Mouse (Mus musculus) natural killer cell, adult 2 months (primary cell): ENCODE results near the gene Dner.

Experiments
- DNase-seq, 2 experiments: peaks; one replicate each; pipeline ENCODE4 v3.0.0; 2022; ENCODE audit warnings: low spot score in 2 of 2

Gene Dner

DNA sequence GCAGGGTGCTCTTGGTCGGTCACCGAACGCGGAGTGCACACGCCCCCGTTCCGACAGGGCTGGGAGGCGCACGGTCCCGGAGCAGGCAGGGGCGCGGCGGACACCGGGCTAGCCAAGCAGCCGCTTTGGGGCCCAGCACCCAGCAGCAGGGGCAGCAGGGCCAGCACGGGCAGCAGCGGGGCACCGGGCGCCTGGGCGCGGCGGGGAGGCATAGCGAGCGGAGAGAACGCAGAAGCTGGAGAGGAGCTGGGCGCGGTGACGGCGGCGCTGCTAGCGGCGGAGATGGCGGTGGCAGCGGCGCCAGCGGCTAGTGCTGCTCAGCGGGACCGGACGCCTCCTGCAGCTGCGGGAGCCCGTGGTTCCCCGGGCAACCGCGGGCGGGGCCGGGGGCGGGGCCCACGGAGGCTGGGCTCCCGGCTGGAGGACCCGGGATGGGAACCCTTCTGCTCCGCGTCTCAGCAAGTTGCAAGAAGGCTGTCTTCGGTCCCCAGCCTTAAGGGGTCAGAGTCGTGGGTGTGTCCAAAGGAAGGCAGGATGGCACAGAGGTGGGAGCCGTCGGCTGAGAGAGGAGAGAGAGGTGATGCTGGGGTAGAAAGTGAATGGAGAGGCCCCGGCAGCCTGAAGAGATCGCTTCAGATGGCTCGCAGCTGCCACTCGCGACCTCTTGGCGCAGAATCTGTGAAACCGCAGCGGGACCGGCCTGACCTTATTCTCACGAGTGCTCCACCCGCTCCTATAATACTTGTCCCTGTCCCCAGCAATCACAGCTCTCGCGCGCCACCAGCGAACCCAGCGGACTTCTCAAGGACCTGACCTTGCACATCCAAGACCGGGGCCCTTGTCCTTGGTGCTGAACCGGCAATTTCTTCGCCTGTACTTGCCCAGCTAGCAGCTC lies at the start of gene Dner:
Gene Dner (minus strand): TSS at position 705 of the 895 bp plus-strand sequence.
- DNase-seq: peak; percentile 18 to 25

DNA sequence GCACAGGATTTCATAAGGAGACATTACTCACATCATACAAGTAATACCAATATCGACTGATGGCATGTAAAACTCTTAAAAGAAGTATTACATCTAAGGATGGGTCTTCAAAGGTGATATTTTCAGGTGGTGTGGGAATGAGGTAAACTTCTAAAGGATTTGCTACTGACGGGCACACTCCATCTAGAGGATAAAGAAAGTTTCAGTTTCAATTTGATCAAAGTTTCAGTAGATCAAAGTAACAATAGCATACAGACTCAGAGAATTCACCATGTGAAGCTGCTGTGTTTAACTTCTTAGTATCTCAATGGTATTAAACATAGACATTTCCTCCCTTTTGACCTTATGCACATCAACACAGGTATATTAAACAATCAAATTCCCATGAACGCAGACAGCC lies 46.1 kb upstream of the Dner start:
- DNase-seq: no peak

DNA sequence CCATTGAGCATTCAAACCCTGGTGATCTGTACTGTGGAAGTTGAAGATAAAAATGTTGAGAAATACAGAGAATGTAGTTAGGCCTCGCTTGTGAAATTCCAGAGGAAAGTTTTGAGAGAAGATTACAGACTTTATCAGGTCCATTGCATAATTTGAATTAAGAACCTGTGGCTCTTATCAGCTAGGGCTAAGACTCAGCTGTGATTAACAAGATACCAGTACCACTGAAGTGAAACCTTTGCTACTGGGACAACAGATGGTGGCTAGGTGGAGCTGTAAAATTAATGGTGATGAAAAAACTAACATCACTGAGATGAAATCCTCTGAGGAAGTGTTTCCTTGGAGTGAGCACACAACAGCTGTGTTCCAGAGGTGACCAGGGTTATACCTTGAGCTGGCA lies 44.1 kb upstream of the Dner start:
- no peak for DNase-seq

DNA sequence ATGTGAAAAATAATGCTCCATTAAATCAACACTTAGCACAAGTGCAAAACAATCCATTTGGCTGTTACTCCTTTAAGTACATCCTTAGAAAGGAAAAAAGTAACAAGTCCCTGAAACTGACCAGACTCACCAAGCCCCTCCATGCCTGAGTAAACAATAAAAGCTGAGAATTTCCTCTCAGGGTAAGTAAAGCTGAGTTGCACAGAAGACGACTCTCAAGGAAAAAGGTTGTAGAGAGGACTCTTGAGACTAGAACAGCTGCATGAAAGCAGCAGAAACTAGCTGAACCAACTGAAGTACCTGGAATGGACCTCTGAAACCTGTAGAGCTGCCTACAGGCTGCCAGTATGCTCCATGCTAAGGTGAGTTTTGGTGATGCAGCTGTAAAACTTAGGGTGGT lies 41.1 kb upstream of the Dner start:
- DNase-seq: no peak

DNA sequence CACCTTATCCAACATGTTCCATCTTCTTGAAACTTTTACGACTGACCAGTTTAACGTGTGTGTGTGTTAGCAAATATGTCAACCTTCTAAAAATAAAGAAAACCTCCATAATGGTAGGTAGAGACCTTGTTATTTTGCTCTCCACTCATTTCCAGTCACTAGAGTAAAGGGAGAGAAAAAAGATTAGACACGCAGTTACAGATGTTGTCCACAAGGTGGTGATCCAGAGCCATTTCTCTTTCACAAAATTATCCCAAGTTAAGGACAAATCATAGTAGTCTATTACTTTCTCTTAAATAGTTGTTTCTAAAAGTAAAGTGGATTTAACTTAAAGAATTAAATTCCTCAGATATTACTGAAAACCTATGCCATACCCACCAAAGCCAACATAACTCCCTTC lies 37.8 kb upstream of the Dner start:
- DNase-seq: no peak

DNA sequence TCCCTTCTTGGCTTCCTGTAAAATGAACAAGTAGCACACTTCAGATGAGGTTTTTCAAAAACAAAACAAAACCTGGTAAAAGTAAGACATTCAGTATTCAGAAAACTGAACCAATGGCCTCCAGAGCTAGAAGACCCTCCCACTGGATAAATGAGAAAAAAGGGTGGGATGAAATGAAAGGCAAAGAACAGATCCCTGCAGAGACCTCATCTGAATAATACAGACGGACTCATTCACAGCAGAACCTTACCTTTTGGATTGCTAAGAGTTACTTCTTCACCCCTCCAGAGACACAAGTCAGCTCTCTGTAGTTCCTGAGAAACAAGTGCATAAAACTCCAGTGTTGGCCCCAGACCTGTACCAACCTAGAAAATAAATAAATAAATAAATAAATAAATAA lies 35.7 kb upstream of the Dner start:
- no peak for DNase-seq

DNA sequence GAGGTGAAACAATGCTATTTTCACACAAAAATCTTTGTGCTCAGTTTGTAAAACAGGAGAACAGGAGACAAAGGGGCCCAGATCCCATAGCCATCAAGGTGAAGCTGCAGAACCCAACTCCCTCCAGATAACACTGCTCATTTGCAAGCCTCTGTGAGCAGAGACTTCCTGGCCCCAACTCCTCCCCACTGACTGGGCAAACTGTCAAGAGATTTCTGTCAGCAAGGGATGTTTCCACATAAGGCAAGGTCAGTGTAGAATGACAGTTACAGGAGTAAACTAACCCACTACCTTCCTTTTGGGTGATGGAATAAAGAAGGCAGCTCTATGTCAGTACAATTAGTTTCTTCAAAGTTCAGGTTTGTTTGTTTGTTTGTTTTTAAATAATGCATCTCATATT lies 26.8 kb upstream of the Dner start:
- no peak for DNase-seq

DNA sequence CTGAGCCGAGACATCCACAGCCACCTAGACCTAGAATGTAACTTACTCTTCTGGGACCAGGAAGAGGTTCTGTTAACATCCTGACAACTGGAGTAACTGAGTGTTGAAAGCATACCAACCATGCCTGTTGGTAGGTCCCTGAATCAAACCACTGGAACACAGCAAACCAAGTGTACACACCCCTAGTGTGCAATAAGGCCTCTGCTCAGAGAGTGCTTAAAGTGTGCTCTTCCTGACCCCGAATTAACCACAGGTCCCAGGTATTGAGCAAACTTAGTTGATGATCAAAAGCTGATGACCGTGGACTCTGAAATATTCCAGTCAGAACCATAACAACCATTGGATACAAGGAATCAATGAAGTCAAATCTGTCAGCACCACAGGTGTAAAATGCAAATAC lies 26.4 kb upstream of the Dner start:
- DNase-seq: no peak

DNA sequence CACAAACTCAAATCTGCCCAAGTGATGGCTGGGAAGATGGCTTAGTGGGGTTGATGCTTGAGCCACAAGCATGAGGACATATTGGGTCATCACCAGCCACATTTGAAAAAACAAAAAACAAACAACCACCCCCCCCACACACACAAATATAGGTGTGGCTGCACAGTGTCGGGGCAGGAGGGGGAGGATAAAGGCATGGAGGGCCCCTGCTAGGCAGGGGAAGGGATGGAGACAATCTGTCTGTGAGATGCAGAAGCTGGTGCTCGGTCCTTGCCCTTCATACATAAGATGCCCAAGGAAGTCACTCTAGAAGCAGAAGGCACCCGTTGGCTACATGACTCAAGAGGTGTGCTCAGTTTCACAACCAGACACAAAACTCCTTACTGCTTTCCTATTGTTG lies 25.9 kb upstream of the Dner start:
- no peak for DNase-seq

DNA sequence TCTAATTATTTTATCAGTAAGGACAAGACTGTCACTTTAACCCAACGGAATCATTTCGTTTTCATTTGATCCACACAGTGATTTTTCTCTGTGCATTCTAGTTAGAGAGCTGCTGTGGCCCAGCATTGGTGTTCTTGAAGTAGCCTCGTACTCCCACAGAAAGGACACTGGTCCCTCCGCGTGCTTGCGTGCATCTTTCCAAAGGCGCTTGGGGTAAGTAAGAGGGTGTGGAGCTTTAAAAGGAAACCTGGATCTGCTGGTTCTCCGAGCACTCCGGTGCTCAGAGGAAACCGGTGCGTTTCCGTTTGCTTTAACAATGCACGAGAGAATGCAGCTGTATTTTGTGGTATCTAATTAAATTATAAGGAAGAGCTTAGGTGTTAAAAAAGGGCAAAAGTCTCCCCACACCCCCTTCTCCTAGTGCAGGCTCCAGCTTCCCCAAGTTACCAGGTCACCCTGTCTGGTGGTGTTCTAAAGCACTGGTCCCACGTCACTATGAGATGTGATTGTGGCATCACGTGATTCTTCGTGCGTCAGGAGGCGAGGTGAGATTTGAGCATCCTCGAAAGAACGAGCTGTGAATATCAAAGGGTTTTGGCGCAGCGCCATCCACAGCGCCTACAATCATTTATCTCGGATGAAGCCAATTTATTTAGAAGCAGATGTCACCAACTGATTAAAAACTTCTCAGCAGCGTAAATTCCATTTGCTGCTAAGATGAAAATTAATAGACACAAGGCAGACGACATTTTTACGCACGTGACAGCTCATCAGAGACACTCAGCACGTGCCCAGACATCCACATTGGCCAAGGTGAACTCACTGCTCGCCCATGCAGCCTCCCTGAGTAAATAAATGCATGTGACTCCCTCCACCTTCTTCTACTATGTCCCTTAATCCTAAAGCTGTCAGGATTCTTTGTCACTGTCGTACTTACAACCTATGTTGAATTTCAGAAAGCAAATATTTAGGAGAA lies 14.1 kb upstream of the Dner start:
- peak; percentile 19 to 36 for DNase-seq

DNA sequence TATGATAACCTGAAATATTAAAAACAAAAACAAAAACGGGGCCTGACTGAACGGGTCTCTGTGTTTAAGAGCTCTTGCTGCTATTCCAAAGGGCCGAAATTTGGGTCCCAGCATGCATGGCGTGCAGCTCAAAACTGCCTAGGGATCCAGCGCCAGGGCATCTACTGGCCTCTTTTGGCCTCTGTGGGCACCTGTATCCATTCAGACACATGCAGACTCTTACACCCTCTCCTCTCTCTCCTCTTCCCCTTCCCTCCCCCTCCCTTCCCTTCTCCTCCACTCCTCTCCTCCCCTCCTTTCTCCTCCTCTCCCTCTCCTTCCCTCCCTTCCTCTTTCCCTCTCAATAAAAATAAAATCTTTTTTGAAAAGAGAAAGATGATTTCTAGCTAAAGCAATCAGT lies 13.4 kb upstream of the Dner start:
- DNase-seq: no peak

DNA sequence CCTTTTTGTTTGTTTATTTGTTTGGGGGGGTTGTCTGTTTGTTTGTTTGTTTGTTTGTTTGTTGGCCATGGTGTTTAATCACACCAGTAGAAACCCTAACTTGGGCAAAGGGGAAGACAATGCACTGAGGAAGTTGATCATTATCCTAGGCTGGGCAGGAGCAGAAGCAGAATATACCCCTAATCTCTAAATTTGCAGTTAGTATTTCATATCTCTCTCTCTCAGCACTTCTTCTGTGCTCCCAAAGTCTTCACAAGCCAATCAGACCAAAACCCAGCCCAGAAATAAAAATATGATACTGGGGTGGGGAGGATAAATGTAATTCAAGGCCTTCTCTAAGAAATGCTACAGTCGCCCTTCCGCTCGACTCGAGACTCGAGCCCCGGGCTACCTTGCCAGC lies 4.2 kb upstream of the Dner start:
- DNase-seq: no peak

DNA sequence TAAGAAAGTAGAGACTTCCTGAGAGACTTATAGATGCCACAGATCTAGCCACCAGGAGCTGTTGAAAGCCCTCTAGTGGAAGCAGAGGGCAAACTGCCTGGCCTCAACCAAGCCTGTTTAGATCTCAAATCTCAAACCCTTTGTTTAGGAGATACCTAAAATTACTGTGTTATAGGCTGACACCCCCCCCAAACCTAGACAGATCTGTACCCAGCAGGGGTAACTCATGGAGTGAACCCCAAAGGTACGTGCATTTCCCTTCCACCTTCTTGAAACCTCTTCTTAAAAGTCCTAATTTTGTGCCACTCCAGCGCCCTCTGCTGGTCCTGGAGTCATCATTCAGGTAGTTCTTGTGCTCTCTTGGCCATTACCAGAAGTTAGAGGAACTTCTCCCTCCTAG lies 1.1 kb upstream of the Dner start:
- peak; percentile 16 to 19 for DNase-seq

DNA sequence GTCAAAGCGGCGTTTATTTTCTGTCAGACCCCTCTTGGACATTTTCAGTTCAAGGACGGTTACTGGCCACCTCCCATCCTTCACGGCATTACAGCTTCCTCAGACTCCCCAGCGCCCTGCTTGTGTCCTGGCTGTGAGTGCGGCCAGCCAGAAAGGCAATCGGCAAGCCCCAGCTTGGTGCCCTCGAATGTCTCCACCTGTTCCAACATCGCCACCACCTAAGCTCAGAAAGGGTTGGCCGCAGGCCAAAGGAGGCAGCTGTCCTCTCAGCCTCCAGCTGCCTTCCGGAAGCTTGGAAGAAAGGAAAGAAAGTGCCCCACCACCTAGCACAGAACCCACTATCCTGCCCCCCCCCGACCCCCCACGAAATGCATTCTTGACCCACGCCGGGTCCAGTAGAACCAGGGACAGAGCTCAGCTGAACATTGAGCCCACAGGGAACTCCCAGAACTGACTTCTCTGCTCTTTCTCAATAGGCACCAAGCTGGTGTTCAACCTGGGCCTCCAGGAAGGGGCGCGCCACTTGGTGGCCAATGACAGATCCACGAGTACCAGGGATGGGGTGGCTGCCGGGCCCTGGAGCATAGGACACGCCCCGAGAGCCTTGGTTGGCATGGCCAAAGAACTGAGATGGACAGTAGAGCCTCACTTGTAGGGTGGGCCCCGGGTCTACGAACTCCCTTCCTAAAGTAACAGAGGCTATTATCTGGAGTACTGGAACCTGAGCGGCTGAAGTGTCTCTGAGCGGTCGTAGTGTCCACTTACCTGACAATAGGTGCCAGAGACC lies 1.1 kb downstream of the Dner start:
- DNase-seq: no peak

DNA sequence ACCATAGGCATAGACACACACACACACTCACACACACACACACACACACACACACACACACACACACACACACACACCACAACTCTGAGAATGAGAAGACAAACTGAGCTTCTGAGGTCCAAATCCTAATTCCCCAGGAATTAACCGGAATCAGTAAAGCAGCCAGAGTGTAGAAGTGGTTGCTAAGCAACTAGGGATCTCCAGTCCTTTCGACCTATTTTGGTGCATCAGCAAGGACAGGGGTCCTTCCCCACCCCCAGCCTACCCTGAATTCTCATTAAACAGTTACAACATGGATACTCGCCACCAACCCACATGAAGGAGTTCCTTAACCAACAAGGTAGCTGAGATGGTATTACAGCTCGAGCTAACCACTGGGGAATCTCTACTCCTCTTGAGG lies 18.1 kb downstream of the Dner start:
- no peak for DNase-seq

DNA sequence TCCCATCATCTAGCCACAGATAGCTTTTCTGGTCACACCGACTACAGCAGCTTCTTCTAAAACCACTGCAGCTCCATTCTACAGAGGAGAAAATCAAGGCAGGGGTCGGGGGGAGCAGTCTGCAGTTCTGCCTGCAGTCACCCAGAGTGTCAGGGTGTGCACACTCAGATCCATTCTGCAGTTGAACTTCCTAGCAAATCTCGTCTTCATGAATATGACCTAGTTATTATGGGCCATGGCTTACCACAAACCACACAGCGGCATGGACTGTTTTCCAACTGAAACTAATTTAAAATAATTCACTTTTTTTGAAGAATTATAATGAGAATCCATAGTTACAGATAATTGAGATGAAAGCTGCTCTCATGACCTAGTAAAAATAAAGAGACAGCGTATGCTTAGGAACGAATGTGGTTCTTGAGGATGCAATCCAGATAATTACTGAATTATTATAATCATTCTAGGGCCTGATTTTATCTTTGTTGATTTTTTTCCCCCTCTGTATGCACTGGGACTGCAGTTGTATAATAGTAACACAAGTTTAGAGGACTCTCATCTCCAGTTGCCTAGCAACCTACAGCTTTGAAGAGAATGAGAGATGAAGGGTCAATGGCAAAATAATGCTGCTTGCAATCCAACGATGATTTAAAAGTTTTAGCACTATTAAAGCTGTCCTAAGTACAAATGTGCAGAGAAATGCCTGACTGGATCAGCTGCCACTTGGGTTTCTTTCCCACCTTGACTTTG lies 27.7 kb downstream of the Dner start:
- no peak for DNase-seq

DNA sequence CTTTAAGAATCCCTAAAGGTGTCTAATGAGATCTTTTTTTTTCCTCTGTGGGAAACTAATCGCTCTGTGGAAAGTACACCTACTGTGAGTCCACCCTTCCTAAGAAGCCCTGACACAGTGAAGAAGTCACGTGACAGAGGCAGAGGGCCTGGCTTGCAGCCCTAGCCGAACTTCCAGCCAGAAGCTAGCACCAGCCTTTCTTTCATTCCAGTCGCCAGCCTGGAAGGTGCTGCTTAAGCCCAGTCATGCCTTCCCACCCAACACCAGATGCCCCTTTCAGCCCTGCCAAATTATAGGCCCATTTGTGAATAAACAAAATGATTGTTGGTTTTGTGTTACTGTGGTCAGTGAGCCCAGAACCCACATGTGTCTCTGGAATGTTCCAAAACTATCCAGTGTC lies 28.4 kb downstream of the Dner start:
- no peak for DNase-seq

DNA sequence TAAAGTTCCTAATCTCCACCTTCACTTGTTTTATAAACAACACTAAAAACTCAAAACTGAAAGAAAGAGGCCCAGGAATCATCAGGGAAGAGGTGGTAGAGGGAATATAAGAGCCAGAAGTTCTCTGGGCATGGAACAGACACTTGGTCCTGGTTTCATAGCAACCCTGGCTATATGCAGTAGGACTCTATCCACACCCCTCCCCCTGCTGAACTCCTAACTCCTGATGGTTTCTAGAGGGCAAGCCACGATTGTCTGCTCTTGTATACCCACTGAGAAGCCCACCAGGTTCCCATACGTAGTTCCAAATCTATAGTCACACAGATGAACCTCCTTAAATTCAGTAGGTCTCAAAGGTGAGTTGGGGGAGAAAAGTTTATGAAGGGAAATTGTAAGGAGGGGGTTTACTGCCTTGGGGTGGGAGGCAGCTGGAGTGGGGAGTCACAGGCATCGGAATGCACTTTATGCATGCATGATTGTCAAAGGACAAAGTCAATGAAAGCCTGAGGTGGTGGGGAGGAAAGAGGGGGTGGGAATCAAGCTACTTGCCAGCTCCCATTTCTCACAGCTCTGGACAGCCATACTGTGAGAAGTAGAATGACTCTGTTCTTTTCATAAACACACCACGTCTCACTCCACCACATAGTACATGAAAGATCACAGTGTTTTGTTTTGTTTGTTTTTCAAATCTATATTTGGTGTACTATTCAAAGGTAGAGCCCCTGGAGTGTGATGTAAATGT lies 31.5 kb downstream of the Dner start:
- DNase-seq: no peak

DNA sequence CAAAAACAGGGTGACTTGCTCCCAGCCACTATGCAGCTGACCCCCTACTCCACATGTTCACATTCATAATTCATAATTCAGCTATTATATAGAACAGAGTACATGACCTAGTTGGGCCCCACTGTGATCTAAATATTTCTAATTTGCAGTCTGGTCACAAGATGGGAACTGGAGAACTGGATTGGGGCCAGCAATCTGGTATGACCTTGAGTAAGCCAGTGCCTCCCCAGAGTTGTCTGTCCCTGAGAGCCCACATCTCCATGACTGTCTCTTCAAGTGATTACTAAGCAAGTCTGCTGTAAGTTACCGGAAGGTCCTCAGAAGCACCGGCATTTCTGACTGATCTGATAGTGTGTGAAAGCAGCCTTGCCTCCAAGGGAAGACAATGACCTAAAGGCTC lies 49.2 kb downstream of the Dner start:
- DNase-seq: no peak

DNA sequence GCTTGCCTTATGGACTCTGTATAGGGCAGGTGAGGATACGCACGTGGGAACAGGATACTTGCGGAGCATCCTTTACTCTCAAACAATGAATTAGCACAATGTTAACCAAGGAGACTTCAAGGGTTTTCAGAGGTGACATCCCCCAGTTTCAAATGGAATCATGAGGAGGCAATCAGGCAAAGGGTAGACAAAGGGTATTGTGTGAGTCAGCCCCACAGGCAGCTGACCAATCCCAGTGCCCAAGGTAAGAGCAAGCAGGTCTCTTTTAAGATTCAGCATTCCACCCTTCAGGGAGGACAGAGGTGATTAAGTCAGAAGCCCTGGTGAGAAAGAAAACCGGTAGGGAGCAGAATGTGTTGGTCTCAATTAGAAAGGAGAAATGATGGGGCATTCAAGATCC lies 55.6 kb downstream of the Dner start:
- DNase-seq: no peak

DNA sequence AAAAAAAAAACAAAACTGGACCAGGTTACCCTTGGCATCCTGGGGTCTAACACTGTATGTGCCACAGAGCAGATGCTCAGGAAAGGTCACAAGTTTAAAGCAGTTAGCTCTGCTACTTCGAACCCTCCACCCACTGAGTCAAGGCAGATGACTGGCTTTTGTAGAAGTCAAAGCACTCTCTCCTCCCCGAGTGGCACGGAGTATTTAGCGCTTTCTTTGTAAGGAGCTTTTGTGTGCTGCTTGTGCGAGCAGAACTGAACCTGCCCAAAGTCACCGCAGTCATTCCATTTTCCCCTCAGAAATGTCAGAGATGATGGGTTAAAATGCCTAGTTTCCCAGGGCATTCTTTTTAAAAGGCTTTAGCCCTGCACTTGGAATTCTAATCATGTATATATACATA lies 59.1 kb downstream of the Dner start:
- DNase-seq: no peak
